Mouse (Mus musculus) lung, embryonic 16.5 days (tissue): Measurements from ENCODE around the gene Nppa. TPM values are rescaled to one million over a fixed set of nuclear protein-coding genes. Genes with fewer than 3 reads are reported as not detected.

Experiments
- ATAC-seq: fragments of 200-750 bp; cut with Nextera tagmentation; 2 replicates; pipeline ENCODE4 v1.8.0; 2017; ENCODE audit warnings: low read depth, mild to moderate bottlenecking, moderate library complexity
- H3K27ac ChIP-seq: fragments of 300-500 bp; sonication (generic); 2 replicates; pipeline ENCODE4 v1.5.1; 2014; ENCODE audit warnings: mild to moderate bottlenecking, control low read depth, low read length
- H3K27me3 ChIP-seq: fragments of 300-500 bp; sonication (generic); 2 replicates; pipeline ENCODE4 v1.6.1; 2014; ENCODE audit warnings: low read depth, low read length, mixed read lengths; ENCODE audit not compliant: control insufficient read depth, insufficient read depth
- H3K36me3 ChIP-seq: fragments of 300-500 bp; sonication (generic); 2 replicates; pipeline ENCODE4 v1.6.1; 2014; ENCODE audit warnings: low read length; ENCODE audit not compliant: control insufficient read depth, insufficient read depth
- H3K4me1 ChIP-seq: fragments of 300-500 bp; sonication (generic); replicated peaks from 2 replicates; pipeline ENCODE4 v1.6.1; 2014; ENCODE audit warnings: low read length, mixed read lengths; ENCODE audit not compliant: control insufficient read depth, insufficient read depth
- H3K4me2 ChIP-seq: fragments of 300-500 bp; sonication (generic); 2 replicates; pipeline ENCODE4 v1.6.1; 2014; ENCODE audit warnings: low read depth, low read length, control low read depth
- H3K4me3 ChIP-seq: fragments of 300-500 bp; sonication (generic); 2 replicates; pipeline ENCODE4 v1.5.1; 2014; ENCODE audit warnings: mild to moderate bottlenecking, low read length, control low read depth
- H3K9ac ChIP-seq: fragments of 300-500 bp; sonication (generic); 2 replicates; pipeline ENCODE4 v1.6.1; 2014; ENCODE audit warnings: low read length, control low read depth
- H3K9me3 ChIP-seq: fragments of 300-500 bp; sonication (generic); 2 replicates; pipeline ENCODE4 v1.6.1; 2016; ENCODE audit warnings: low read length; ENCODE audit not compliant: control insufficient read depth
- WGBS: fragments of 180-500 bp; shearing (Covaris S2); extraction: QIAGEN DNeasy Blood & Tissue Kit; methylation state at CpG from one replicate; pipeline ENCODE4 v1.1.7; 2014; 5-methylcytosine and 5-hydroxymethylcytosine counted together
- polyA plus RNA-seq: library from polyadenylated mRNA; unstranded; fragments of >200 nt; fragmentation: Nextera tagmentation; extraction: Ambion mirVana; gene quantifications from 2 replicates; pipeline ENCODE4 v1.2.1, GENCODE M21; 2015

The Nppa gene
- polyA plus RNA-seq = 122 and 163 TPM in 2 replicates

DNA sequence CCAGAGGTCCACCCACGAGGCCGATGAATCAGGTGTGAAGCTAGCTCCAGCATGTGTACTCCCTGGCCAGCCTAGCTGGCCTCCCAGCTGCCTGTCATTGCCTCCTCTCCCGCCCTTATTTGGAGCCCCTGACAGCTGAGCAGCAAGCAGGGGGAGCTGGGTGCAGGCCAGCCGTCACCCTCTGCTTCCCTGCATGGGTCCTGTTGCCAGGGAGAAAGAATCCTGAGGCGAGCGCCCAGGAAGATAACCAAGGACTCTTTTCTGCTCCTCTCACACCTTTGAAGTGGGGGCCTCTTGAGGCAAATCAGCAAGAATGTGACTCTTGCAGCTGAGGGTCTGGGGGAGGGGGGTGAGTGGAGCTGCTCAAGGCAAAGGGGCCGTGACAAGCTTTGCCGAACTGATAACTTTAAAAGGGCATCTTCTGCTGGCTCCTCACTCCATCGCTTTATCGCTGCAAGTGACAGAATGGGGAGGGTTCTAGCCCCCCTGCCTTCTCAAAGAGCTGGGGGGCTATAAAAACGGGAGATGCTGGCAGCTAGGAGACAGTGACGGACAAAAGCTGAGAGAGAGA is at the start of gene Nppa:
TSS of gene Nppa (plus strand) at position 521 of the 571 bp plus-strand sequence.
- H3K4me3 ChIP-seq = no peak within 1 kb of the TSS
- no peaks in the 10 kb centered on the region for H3K4me1 ChIP-seq
- no peak within 1 kb of the TSS for H3K27ac ChIP-seq
- no peaks in the 10 kb centered on the region for H3K36me3 ChIP-seq
- no peak within 1 kb of the TSS for H3K9ac ChIP-seq
- no peak for ATAC-seq
- 13% methylated on average over 12 of the region's 12 CpGs for WGBS
- no peaks in the 10 kb centered on the region for H3K27me3 ChIP-seq
- no peaks in the 10 kb centered on the region for H3K9me3 ChIP-seq
- no peak within 1 kb of the TSS for H3K4me2 ChIP-seq

DNA sequence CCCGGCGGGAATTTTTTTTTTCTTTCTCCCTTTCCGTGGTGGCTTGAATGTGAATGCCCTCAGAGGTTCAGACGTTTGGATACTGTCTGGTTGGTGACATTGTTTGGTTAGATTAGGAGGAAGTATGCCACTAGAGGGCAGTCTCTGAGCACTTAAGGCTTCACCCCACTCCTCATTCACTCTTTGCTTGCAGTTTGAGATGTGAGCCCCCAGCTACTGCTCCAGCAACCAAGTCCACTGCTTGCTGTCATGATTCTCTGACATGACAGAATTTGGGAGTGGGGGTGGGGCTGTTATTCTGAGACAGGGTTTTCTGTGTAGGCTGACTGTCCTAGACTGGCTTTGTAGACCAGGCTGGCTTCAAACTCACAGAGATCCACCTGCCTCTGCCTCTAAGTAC is 46.9 kb upstream of the Nppa start:
- H3K36me3 ChIP-seq = peaks cover 5% of the 10 kb centered on the region
- H3K27ac ChIP-seq = no peak overlapping the region
- H3K9ac ChIP-seq = no peak overlapping the region
- no peaks in the 10 kb centered on the region for H3K9me3 ChIP-seq
- H3K4me1 ChIP-seq = no peaks in the 10 kb centered on the region
- WGBS = 10% methylated on average over 4 of the region's 4 CpGs
- H3K4me3 ChIP-seq = no peak overlapping the region
- no peak overlapping the region for H3K4me2 ChIP-seq
- ATAC-seq = no peak
- H3K27me3 ChIP-seq = no peaks in the 10 kb centered on the region

DNA sequence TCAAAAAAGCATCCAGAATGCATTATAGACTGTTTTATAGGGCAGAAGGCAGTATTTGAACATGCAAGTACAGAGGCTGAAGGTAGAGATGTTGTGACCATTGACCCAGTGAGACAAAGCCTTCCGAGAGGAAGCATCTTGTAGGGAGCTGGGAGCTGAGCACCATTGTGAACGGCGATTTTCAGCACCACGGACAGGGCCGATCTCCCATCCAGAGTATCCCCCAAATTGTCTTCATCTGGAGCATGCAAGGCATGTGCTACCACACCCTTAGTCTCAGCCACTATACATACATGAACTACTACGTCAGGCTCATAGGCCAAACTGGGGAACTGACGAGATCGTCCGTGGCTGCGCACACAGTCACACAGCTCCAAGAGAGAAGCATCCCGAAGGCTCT is 43.4 kb upstream of the Nppa start:
- Histone ChIP-seq H3K4me3 (no peak overlapping the region), H3K36me3 (peaks cover 2% of the 10 kb centered on the region; the same call in 1 of the 2 replicates), H3K4me1 (no peaks in the 10 kb centered on the region), H3K9me3 (no peaks in the 10 kb centered on the region), H3K27me3 (no peaks in the 10 kb centered on the region), H3K9ac (no peak overlapping the region), H3K27ac (no peak overlapping the region), H3K4me2 (no peak overlapping the region)
- ATAC-seq = 0 out of 2 replicates have a peak, but pooled peaks have one; percentile 41
- WGBS = 41% methylated on average over 11 of the region's 11 CpGs

DNA sequence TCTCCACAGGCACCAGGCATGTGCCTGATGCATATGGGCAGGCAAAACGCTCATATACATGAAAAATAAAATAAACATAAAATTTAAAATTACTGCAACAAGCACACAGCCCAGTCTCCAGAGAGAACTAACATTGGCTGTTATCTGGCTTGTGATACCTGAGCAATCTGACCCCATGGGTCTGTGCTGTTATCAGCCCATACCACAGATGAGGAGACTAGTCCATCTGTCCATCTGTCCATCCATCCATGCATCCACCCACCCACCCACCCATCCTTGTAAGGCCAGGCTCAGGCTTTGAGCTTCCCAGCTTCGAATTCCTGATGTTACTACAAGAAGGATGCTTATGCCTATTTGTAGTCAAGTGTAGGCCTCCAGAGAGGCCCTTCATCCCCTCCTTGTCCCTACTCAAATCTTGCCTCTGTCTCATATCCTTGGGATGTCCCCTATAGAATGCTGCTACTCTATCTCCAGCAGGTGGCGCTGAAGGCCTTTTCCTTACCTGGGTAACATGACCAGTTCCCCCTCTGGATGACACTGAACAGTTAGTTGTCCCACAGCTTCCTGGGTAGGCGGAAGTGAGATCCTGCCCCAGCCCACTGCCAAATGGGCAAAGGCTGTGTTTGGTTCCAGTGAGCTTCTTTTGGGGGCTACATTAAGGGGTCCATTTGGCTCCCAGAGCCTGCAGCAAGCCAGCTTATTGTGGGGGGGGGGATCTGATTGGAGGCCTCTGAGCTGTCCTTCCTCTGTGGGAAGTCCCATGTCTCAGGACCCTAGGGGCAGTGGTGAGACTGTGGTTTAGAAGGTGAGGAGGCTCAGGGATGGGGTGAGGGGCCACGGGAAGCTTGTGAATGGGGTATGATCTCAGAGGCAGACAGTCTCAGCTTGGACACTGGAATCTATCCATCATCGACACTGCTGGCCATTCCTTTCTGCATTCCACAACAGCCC is 40.4 kb upstream of the Nppa start:
- H3K4me1 ChIP-seq = no peaks in the 10 kb centered on the region
- H3K27me3 ChIP-seq = no peaks in the 10 kb centered on the region
- no peak overlapping the region for H3K4me3 ChIP-seq
- H3K9ac ChIP-seq = no peak overlapping the region
- H3K9me3 ChIP-seq = no peaks in the 10 kb centered on the region
- H3K4me2 ChIP-seq = no peak overlapping the region
- 35% methylated on average over 6 of the region's 6 CpGs for WGBS
- H3K27ac ChIP-seq = no peak overlapping the region
- no peaks in the 10 kb centered on the region for H3K36me3 ChIP-seq
- ATAC-seq = no peak

DNA sequence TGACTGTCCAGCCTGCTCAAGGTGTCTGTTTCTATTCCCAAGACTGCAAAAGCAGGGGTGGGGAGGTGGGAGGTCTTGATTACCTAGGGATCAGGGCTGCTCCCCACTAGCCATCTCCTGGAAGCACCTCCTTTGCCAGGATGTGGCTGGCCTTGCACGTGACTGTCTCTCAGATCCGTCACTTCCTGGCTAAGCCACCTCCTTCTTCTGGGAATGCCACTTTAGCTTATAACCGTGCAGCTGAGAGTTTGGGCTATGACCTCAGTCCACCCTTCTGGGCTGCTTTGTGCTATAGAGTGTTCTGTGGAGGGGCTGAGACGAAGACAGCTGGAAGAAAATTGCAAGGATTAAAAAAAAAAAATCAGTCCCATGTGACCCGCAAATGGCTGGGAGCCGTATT is 37.7 kb upstream of the Nppa start:
- H3K4me2 ChIP-seq = no peak overlapping the region
- no peaks in the 10 kb centered on the region for H3K9me3 ChIP-seq
- H3K36me3 ChIP-seq = no peaks in the 10 kb centered on the region
- ATAC-seq = no peak
- no peak overlapping the region for H3K9ac ChIP-seq
- WGBS = 42% methylated on average over 6 of the region's 6 CpGs
- no peaks in the 10 kb centered on the region for H3K27me3 ChIP-seq
- H3K4me1 ChIP-seq = no peaks in the 10 kb centered on the region
- no peak overlapping the region for H3K27ac ChIP-seq
- H3K4me3 ChIP-seq = no peak overlapping the region

DNA sequence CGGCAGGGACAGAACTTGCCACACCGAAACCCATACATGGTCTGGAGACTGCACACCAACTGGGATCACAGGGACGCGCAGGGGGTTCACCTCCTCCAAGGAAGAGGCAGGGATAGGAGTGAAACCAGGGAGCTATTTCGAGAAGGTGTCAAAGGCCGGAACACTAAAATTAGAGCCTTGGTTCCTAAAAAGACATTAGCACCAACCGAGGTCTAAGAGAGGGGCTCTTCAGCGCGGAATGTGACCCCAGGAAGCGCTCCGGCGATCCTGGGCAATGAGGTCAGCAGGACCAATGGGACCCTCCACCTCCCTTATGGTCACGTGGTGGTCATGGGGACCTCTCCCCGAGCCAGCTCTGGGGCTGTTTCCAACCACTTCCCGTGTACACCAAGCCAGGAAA is 36.9 kb upstream of the Nppa start:
- Histone ChIP-seq H3K36me3 (no peaks in the 10 kb centered on the region), H3K27ac (no peak overlapping the region), H3K9ac (no peak overlapping the region), H3K4me1 (no peaks in the 10 kb centered on the region), H3K4me3 (no peak overlapping the region), H3K27me3 (no peaks in the 10 kb centered on the region), H3K4me2 (no peak overlapping the region), H3K9me3 (no peaks in the 10 kb centered on the region)
- no peak for ATAC-seq
- WGBS = 82% methylated on average over 15 of the region's 15 CpGs

DNA sequence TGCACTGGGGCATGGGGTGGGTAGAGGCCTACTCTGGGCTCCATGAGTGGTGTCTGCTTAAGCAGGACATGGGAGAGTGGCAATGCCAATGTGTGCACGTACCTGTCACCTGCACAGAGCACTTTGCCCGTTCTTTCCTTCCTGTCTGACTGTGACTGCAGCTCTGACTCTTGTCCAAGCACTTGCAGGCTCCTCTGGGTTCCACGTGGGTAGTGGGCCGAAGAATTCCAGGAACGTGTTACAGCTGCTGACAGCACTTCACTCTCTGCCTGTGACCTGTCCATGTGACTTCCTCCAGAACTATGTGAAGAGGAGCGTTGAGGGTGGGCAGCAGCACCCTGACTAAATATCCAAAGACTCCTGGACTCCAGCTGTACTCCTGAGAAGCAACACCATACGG is 34.8 kb upstream of the Nppa start:
- Histone ChIP-seq H3K9me3 (no peaks in the 10 kb centered on the region), H3K27me3 (no peaks in the 10 kb centered on the region), H3K4me2 (no peak overlapping the region), H3K27ac (no peak overlapping the region), H3K4me3 (no peak overlapping the region), H3K36me3 (no peaks in the 10 kb centered on the region), H3K4me1 (no peaks in the 10 kb centered on the region), H3K9ac (no peak overlapping the region)
- no peak for ATAC-seq
- WGBS = 37% methylated on average over 7 of the region's 7 CpGs

DNA sequence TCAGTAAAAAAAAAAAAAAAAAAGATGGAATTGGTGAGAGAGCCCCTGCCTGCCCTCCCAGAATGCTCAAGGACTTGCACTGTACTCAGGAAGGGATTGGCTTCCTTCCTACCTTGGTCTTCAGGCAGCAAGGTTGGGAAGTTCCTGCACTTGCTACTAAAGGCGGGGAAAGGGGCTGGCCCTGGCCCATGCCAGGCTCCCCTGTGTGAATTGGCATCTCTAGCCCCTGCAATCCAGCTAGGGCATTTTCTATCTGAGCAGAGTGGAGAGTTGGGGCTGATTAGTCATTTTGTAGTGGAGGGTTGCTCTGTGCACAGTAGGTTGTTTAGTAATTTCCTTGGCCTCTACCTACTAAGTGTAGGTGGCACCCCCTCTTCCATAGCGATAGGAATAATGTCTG is 31.7 kb upstream of the Nppa start:
- H3K9me3 ChIP-seq = no peaks in the 10 kb centered on the region
- H3K4me2 ChIP-seq = no peak overlapping the region
- H3K9ac ChIP-seq = no peak overlapping the region
- H3K4me1 ChIP-seq = no peaks in the 10 kb centered on the region
- ATAC-seq = no peak
- H3K27me3 ChIP-seq = no peaks in the 10 kb centered on the region
- no peaks in the 10 kb centered on the region for H3K36me3 ChIP-seq
- H3K27ac ChIP-seq = no peak overlapping the region
- H3K4me3 ChIP-seq = no peak overlapping the region
- 72% methylated on average over 2 of the region's 2 CpGs for WGBS

DNA sequence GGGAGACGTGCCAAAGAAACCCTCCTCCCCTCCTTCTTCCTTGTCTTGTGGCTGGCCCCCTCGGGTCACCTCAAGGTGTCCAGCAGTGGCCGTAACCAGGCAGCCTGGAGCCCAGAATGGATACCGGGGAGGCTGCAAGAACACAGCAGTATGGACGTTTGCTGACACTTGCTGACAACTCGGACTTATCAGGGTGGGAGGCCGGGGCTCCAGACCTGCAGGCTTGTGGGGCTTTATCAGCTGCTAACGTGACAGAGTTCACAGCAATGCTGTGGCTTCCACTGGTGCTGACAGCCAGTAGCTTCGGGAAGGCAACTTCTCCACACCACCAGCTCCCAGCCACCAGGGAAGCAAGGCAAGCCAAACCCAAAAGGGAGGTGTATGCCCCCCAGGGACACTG is 31.2 kb upstream of the Nppa start:
- Histone ChIP-seq H3K4me2 (no peak overlapping the region), H3K4me3 (no peak overlapping the region), H3K9ac (no peak overlapping the region), H3K36me3 (no peaks in the 10 kb centered on the region), H3K27me3 (no peaks in the 10 kb centered on the region), H3K4me1 (no peaks in the 10 kb centered on the region), H3K27ac (no peak overlapping the region), H3K9me3 (no peaks in the 10 kb centered on the region)
- no peak for ATAC-seq
- 25% methylated on average over 9 of the region's 9 CpGs for WGBS
